Mouse (Mus musculus) MEL (cell line): ENCODE results near the gene Ap1ar. TPM values are rescaled to one million over a fixed set of nuclear protein-coding genes. Genes with fewer than 3 reads are reported as not detected.
A peak's percentile ranks its signal among the peaks of the same experiment; 100 is the strongest.

ENCODE experiments used
- DNase-seq: peaks from one replicate; pipeline ENCODE4 v3.0.0; 2011; ENCODE audit warnings: low read depth, low spot score
- H3K27ac ChIP-seq: 2 replicates; pipeline ENCODE4 v1.5.1; 2012; ENCODE audit warnings: low read depth, mild to moderate bottlenecking, control low read depth, low read length, moderate library complexity; ENCODE audit not compliant: control insufficient read depth
- H3K27me3 ChIP-seq, 2 experiments: fragments of 150-350 bp in 1 of 2; sonication (generic) in 1 of 2; 2 replicates each; pipeline ENCODE4 v1.6.1; 2012; ENCODE audit warnings: low read length in 2 of 2, mild to moderate bottlenecking in 2 of 2, improper control_type of control experiment in 1 of 2, moderate library complexity in 1 of 2; ENCODE audit not compliant: insufficient read depth in 2 of 2, control insufficient read depth in 1 of 2
- H3K36me3 ChIP-seq, 2 experiments: 2 replicates each; pipeline ENCODE4 v1.6.1; 2012 to 2014; ENCODE audit warnings: low read length in 2 of 2, improper control_type of control experiment in 1 of 2, inconsistent platforms in 1 of 2, mild to moderate bottlenecking in 1 of 2; ENCODE audit not compliant: insufficient read depth in 2 of 2, control insufficient read depth in 1 of 2
- H3K4me1 ChIP-seq, 2 experiments: fragments of 150-350 bp in 1 of 2; sonication (generic) in 1 of 2; 2 replicates each; pipeline ENCODE4 v1.6.1; 2012; ENCODE audit warnings: low read length in 2 of 2, improper control_type of control experiment in 1 of 2, mild to moderate bottlenecking in 1 of 2; ENCODE audit not compliant: insufficient read depth in 2 of 2, control insufficient read depth in 1 of 2
- H3K4me3 ChIP-seq, 2 experiments: fragments of 150-350 bp in 1 of 2; sonication (generic) in 1 of 2; 2 replicates each; pipeline ENCODE4 v1.5.1; 2012; ENCODE audit warnings: low read depth in 2 of 2, low read length in 2 of 2, mild to moderate bottlenecking in 2 of 2, moderate library complexity in 2 of 2, control low read depth in 1 of 2, improper control_type of control experiment in 1 of 2; ENCODE audit not compliant: control insufficient read depth in 1 of 2, insufficient read depth in 1 of 2
- H3K79me2 ChIP-seq: 2 replicates; pipeline ENCODE4 v1.6.1; 2012; ENCODE audit warnings: mild to moderate bottlenecking, low read length, moderate library complexity; ENCODE audit not compliant: control insufficient read depth, poor library complexity, insufficient read depth
- H3K9ac ChIP-seq: 2 replicates; pipeline ENCODE4 v1.6.1; 2012; ENCODE audit warnings: low read depth, mild to moderate bottlenecking, control low read depth, low read length, moderate library complexity; ENCODE audit not compliant: control insufficient read depth, poor library complexity, severe bottlenecking
- H3K9me3 ChIP-seq: fragments of 150-350 bp; sonication (generic); replicated peaks from 2 replicates; pipeline ENCODE4 v1.6.1; 2012; ENCODE audit warnings: mild to moderate bottlenecking, low read length, improper control_type of control experiment, moderate library complexity; ENCODE audit not compliant: insufficient read depth
- BHLHE40 ChIP-seq: IDR thresholded peaks from 2 replicates; pipeline ENCODE4 v1.6.1; 2012; ENCODE audit warnings: low read depth, mild to moderate bottlenecking, inconsistent platforms, low read length, improper control_type of control experiment, borderline replicate concordance
- CTCF ChIP-seq, 3 experiments: IDR thresholded peaks in 2 of 3; conservative IDR thresholded peaks in 1 of 3; 2 replicates each; pipeline ENCODE4 v1.5.1; 2011 to 2012; ENCODE audit warnings: low read length in 3 of 3, low read depth in 2 of 3, mild to moderate bottlenecking in 2 of 3, improper control_type of control experiment in 1 of 3, inconsistent platforms in 1 of 3, mixed read lengths in 1 of 3, moderate library complexity in 1 of 3; ENCODE audit not compliant: control insufficient read depth in 1 of 3, insufficient read depth in 1 of 3, poor library complexity in 1 of 3, severe bottlenecking in 1 of 3
- E2F4 ChIP-seq: IDR thresholded peaks from 2 replicates; pipeline ENCODE4 v1.6.1; 2011; ENCODE audit warnings: low read depth, low read length, improper control_type of control experiment, borderline replicate concordance
- EP300 ChIP-seq, 2 experiments: IDR thresholded peaks; 2 replicates each; pipeline ENCODE4 v1.6.1; 2011; ENCODE audit warnings: improper control_type of control experiment in 2 of 2, low read length in 2 of 2, low read depth in 1 of 2, mild to moderate bottlenecking in 1 of 2
- HCFC1 ChIP-seq: IDR thresholded peaks from 2 replicates; pipeline ENCODE4 v1.6.1; 2012; ENCODE audit warnings: low read depth, mild to moderate bottlenecking, inconsistent platforms, low read length, improper control_type of control experiment, moderate library complexity
- MAX ChIP-seq: IDR thresholded peaks from 2 replicates; pipeline ENCODE4 v1.6.1; 2011; ENCODE audit warnings: low read length, improper control_type of control experiment
- MAZ ChIP-seq: IDR thresholded peaks from 2 replicates; pipeline ENCODE4 v1.6.1; 2012; ENCODE audit warnings: low read depth, mild to moderate bottlenecking, inconsistent platforms, low read length, improper control_type of control experiment
- MXI1 ChIP-seq: IDR thresholded peaks from 2 replicates; pipeline ENCODE4 v1.6.1; 2011; ENCODE audit warnings: mild to moderate bottlenecking, low read depth, low read length, improper control_type of control experiment
- NELFE ChIP-seq: IDR thresholded peaks from 2 replicates; pipeline ENCODE4 v1.6.1; 2011; ENCODE audit warnings: low read depth, low read length, improper control_type of control experiment
- POLR2A ChIP-seq, 2 experiments: IDR thresholded peaks; 2 replicates each; pipeline ENCODE4 v1.6.1; 2011 to 2012; ENCODE audit warnings: low read length in 2 of 2, mild to moderate bottlenecking in 2 of 2, control low read depth in 1 of 2, improper control_type of control experiment in 1 of 2, low read depth in 1 of 2, moderate library complexity in 1 of 2; ENCODE audit not compliant: control insufficient read depth in 1 of 2, insufficient read depth in 1 of 2, poor library complexity in 1 of 2
- RAD21 ChIP-seq: IDR thresholded peaks from 2 replicates; pipeline ENCODE4 v1.6.1; 2011; ENCODE audit warnings: mild to moderate bottlenecking, low read depth, low read length, improper control_type of control experiment
- TBP ChIP-seq: IDR thresholded peaks from 2 replicates; pipeline ENCODE4 v1.8.0; 2011; ENCODE audit warnings: low read depth, low read length, improper control_type of control experiment
- UBTF ChIP-seq: IDR thresholded peaks from 2 replicates; pipeline ENCODE4 v1.6.1; 2012; ENCODE audit warnings: low read depth, mild to moderate bottlenecking, inconsistent platforms, low read length, improper control_type of control experiment, moderate library complexity, borderline replicate concordance; ENCODE audit not compliant: insufficient read depth
- USF2 ChIP-seq, 2 experiments: IDR thresholded peaks; 2 replicates each; pipeline ENCODE4 v1.6.1; 2011 to 2012; ENCODE audit warnings: improper control_type of control experiment in 2 of 2, low read length in 2 of 2, borderline replicate concordance in 1 of 2, inconsistent platforms in 1 of 2, low read depth in 1 of 2, mild to moderate bottlenecking in 1 of 2; ENCODE audit not compliant: insufficient read depth in 1 of 2
- ZC3H11A ChIP-seq: IDR thresholded peaks from 2 replicates; pipeline ENCODE4 v1.6.1; 2012; ENCODE audit warnings: low read depth, mild to moderate bottlenecking, inconsistent platforms, low read length, improper control_type of control experiment
- ZKSCAN1 ChIP-seq: IDR thresholded peaks from 2 replicates; pipeline ENCODE4 v1.6.1; 2012; ENCODE audit warnings: low read depth, mild to moderate bottlenecking, inconsistent platforms, low read length, improper control_type of control experiment, moderate library complexity
- ZMIZ1 ChIP-seq: IDR thresholded peaks from 2 replicates; pipeline ENCODE4 v1.6.1; 2012; ENCODE audit warnings: low read depth, mild to moderate bottlenecking, inconsistent platforms, low read length, improper control_type of control experiment, moderate library complexity
- polyA plus RNA-seq, 2 experiments: library from polyadenylated mRNA; stranded (reverse) in 1 of 2; unstranded in 1 of 2; fragments of >175 nt in 1 of 2; fragments of >200 nt in 1 of 2; gene quantifications; 2 replicates each; pipeline versions ENCODE4 v1.2.1 to v1.2.4; 2012; ENCODE audit warnings: low replicate concordance in 2 of 2, low read depth in 1 of 2; ENCODE audit not compliant: insufficient read length in 2 of 2, insufficient read depth in 1 of 2, missing spikeins in 1 of 2
- total RNA-seq: library from RNA; depleted of rRNA; stranded (reverse); fragments of 300-350 nt; gene quantifications from 2 replicates; pipeline ENCODE4 v1.2.3, GENCODE M21; 2012

The Ap1ar gene
- total and polyA plus RNA-seq, 3 experiments, result 65.0 to 107 TPM; not detected in 1

GRCm38 (mm10) chr3:127790234-127791055 is 46.9 kb downstream of the Ap1ar start:
- TF ChIP-seq RAD21, result no peak
- TF ChIP-seq ZKSCAN1, result no peak
- no peak for TF ChIP-seq MXI1
- no peak for TF ChIP-seq HCFC1
- 0 out of 4 replicates have a peak, but pooled peaks of 1 of the 2 experiments have one; percentile 7 for TF ChIP-seq POLR2A (IDR thresholded peaks at IDR 0.05; ENCODE audit: control insufficient read depth in 1 of 2, insufficient read depth in 1 of 2, low read depth in 1 of 2, low read length in 2 of 2, poor library complexity in 1 of 2)
- 0 out of 2 replicates have a peak, but pooled peaks have one; percentile 31 for TF ChIP-seq TBP
- TF ChIP-seq CTCF (IDR thresholded peaks at IDR 0.05 in 2 of 3, conservative IDR thresholded peaks at IDR 0.05 in 1 of 3; ENCODE audit: control insufficient read depth in 1 of 3, insufficient read depth in 1 of 3, low read depth in 2 of 3, low read length in 3 of 3, poor library complexity in 1 of 3, severe bottlenecking in 1 of 3), result no peak
- TF ChIP-seq MAZ, result peak; percentile 76
- 0 out of 2 replicates have a peak, but pooled peaks have one; percentile 42 for TF ChIP-seq UBTF
- 0 out of 2 replicates have a peak, but pooled peaks have one; percentile 13 for TF ChIP-seq NELFE
- H3K4me3 ChIP-seq, result peak overlapping the region; percentile 74 to 99
- peak overlapping the region; percentile 86 for H3K27ac ChIP-seq
- peak overlapping the region; percentile 72 for H3K9ac ChIP-seq
- no peaks in the 10 kb centered on the region for H3K27me3 ChIP-seq
- no peaks in the 10 kb centered on the region for H3K9me3 ChIP-seq
- DNase-seq, result peak; percentile 68
- peaks cover 5 to 19% of the 10 kb centered on the region in 2 experiments; a peak in 3 of 4 replicates for H3K4me1 ChIP-seq
- peaks cover 0 to 14% of the 10 kb centered on the region in 2 experiments; a peak in 2 of 4 replicates for H3K36me3 ChIP-seq
- H3K79me2 ChIP-seq, result no peaks in the 10 kb centered on the region; the same call in 1 of the 2 replicates

DNA sequence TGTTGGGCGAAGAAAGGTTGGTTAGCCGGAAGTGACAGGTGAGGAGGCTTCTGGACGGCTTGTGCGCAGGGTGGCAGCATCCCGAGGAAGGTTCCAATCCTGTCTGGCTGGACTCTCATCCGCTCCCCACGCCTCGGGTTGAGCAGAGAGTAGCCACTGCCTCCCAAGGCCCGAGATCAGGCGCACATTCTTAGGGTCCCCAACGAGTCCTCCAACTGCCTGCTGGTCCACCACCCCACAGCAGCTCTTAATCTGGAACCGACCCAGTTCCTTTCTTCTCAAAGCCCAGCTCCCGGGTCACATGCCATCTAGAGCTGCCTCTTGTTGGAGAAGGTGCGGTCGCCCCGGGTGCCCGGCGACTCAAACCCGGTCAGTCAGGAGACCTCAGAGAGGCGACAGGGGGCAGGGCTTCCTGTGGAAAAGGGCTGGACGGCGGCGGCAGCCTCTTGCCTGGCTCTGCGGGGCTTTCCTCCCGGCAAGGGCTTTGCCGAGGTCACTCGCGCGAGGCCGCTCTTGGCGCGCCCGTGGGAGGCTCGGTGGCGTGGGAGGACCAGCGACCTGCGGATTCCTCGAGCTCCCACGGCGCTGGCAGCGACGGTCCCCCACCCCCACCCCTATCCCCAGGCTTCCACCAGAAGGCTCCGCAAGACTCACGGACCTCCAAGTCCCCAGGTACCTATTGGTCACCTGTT is 47.7 kb downstream of the Ap1ar start, which contains the start of gene Tifa:
Tifa (plus strand) TSS at position 306 of the 692 bp plus-strand sequence.
- Histone ChIP-seq H3K79me2 (no peaks in the 10 kb centered on the region; the same call in 1 of the 2 replicates), H3K27me3 (no peaks in the 10 kb centered on the region), H3K9ac (peak within 1 kb of the TSS; percentile 72), H3K4me3 (peak within 1 kb of the TSS; percentile 74 to 99), H3K27ac (peak within 1 kb of the TSS; percentile 32; the same call in 1 of the 2 replicates), H3K4me1 (peaks cover 5 to 19% of the 10 kb centered on the region in 2 experiments; a peak in 3 of 4 replicates), H3K36me3 (peaks cover 0 to 14% of the 10 kb centered on the region in 2 experiments; a peak in 2 of 4 replicates), H3K9me3 (no peaks in the 10 kb centered on the region)
- DNase-seq, result peak; percentile 43
- no peak for TF ChIP-seq USF2 (IDR thresholded peaks at IDR 0.05; ENCODE audit: borderline replicate concordance in 1 of 2, insufficient read depth in 1 of 2, low read depth in 1 of 2, low read length in 2 of 2)
- TF ChIP-seq HCFC1, result no peak
- TF ChIP-seq E2F4, result no peak
- TF ChIP-seq EP300 (IDR thresholded peaks at IDR 0.05; ENCODE audit: low read depth in 1 of 2, low read length in 2 of 2), result no peak
- no peak for TF ChIP-seq BHLHE40
- no peak for TF ChIP-seq ZMIZ1
- TF ChIP-seq ZC3H11A, result no peak
- TF ChIP-seq MAX, result peak; percentile 17; the same call in 1 of the 2 replicates
